Mouse (Mus musculus): ENCODE results near the gene Cacnb4.

Gene Cacnb4

DNA sequence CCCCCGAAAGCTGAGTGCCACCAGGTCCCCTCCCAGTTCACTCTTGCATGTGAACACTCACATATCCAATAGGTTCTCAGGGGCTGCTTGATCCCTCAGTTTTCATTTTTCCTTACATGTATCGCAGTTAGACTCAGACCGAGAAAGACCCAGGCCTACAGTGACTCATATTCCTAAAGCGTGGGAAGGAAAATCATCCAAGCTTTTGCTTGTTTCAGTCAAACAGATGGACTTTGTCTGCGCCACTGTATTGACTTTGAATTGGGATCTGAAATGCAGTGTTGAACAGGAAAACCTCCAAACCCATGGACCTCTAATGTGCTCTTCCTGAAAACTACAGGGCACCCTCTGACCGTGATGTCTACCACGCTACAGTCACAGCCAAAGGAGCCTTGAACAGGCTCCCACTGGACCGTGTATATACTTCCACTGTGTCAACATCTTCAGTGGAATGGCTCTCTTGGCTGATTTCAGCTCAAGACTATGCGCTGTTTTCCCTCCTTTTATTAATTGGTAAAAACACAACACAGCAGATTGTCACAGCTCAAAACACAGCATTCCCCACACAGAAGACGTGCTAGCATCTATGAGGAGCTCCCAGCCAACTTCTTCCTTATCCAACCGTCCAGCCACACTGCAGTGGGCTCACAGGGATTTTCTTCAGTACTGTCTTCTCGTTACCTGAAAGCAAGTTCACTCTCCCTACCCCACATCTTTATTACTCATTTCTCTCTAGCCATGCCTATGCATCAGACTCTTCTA, 215.2 kb downstream of the Cacnb4 start:
- no peak for DNase-seq

DNA sequence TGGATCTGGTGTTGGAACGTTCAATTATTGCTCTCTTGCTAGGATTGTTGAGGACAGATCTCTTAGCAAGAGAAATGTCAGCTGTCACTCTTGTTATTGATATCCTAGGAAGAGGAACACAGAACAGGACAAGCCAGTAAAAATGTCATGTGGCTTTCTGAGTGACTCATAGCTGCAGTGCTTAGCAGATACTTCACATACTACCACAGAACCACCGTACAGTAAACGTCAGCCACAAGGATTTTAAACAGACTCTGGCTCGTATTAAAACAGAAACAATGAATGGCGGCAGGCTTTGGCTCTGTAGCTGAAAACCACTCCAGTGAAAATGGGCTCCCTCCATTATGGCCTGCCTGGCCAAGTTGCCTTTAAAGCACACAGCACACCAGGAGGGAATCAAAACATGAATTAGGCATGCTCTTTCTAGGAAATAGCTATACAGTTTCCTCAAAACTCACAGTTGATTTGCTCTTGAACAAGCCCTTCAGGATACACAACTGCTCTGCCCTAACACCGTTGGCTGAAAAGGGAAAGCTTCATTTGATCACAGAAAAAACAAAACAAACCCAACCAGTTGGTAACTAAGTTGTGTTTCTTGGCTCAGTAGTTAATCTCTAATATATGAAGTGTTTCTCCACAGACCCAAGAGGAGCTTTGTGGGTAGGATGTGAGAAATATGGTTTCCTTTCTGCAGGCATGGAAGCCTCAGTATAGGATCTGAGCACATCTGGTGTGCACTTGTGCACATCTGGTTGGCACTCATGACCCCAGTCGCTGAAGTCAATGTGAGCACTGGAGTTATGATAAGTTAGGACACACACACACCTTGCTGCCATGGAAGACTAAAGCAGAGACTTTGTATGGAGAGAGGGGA, 220.8 kb downstream of the Cacnb4 start:
- no peak for DNase-seq

GRCm38 (mm10) chr2:52449818-52450217, 226.8 kb downstream of the Cacnb4 start:
- DNase-seq, result no peak

DNA sequence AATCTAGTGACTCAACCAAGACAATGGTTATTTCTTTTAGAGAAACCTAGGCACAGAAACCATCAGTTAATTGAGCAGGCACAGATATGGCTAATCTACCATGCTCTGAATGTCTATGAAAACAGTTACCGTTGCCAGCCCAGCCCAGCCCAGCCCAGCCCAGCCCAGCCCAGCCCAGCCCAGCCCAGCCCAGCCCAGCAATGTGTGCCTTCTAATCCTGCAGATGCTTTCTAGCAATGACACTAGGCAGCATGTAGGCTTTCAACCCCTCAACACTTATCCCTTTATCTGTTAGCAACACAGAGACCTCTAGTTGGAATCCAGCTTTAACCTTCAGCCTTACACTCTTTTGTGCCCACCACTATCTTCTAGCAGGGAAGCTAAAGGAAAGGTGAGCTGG, 227.7 kb downstream of the Cacnb4 start:
- no peak for DNase-seq

DNA sequence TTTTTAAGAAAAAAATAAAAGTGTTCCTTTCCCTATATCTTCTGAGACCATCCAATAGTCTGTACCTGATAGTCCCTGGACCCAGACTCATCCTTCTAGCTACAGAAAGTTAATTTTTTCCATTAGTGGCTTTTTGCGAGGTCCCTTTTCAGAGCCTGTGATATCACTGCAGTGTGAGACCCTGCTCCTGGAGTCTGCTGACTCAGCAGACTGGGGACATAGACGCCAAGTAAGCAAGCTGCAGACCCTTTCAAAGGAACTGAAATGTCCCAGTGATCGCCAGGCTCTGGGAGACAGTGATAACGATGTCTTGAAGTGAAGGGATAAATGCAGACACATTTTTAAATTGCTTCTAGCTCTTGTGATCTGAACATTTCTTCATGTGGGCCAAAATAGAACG, 230.0 kb downstream of the Cacnb4 start:
- DNase-seq, result no peak

DNA sequence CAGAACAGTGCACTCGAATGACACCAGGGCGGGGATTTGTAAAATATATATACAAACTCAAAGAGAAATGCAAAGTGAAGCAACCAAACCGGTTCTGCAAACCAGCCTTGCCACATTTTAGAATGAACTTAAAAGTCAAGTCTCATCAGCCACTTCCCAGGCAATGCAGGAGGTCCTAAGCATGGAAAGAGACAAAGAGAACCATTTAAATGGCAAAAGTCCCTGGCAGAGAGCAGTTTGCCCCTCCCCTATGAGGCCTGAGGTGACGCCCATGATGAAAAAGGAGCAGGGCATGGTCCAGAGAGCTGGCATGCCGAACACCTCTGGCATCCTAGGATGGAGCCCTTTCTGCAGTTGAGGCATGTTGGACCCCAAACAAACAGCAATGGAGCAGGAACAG, 234.5 kb downstream of the Cacnb4 start:
- no peak for DNase-seq

DNA sequence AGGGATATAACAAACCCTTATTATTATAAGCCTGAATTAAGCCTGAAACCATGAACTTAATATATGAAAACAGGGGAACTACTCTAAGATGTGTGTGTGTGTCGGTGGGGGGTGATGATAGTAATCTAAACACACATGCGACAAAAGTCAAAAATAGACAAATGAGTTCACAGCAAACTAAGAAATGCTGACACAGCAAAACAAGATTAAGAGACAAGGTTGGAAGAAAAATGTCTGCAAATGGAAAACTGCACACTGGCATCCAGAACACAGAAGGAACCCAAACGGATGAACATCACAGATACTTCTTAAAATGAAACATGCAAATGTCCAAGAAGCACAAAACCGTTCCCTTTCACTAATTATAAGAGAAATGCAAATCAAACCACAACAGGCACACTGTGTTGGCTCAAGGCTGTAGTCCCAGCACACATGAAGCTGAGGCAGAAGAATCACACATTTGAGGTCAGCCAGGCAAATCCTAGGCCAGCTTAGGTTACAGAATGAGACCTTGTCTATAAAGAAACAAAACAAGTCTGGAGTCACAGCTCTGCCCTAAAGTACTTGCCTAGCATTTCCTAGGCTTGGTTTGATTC, 236.1 kb downstream of the Cacnb4 start:
- DNase-seq, result no peak

GRCm38 (mm10) chr2:52438437-52438836, 238.2 kb downstream of the Cacnb4 start:
- DNase-seq, result peak; percentile 22

- DNase-seq, result peak; percentile 90
These were observed 238.6 kb downstream of the Cacnb4 start for GRCm38 (mm10) chr2:52438013-52438412.

- no peak for DNase-seq
These were observed 240.6 kb downstream of the Cacnb4 start for GRCm38 (mm10) chr2:52435919-52436632.

- DNase-seq, result no peak
These were observed 243.3 kb downstream of the Cacnb4 start for GRCm38 (mm10) chr2:52433365-52433764.

DNA sequence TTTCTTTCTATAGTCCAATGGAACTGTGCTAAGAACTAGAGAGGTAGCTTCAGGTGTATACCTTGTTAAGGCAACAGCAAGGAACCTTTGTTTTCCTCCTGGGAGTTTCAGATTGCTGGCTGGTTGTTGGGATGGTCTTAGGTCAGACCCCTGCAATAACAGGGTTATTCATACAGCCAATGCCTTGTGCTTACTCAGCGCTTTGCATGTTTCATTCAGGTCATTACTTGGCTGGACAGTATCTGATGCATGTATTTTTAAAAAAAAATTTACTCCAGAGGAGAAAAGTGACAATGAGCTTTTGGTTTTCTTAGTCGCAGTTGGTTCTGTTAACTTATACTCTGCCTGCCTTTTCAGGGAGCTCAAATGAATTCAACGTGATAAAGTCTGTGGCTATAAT, 249.2 kb downstream of the Cacnb4 start:
- no peak for DNase-seq

- no peak for DNase-seq
These were observed 250.6 kb downstream of the Cacnb4 start for GRCm38 (mm10) chr2:52426041-52426440.

GRCm38 (mm10) chr2:52425523-52425795, 251.2 kb downstream of the Cacnb4 start:
- no peak for DNase-seq

GRCm38 (mm10) chr2:52424747-52425522, 251.7 kb downstream of the Cacnb4 start, which contains the start of gene Arl5a:
TSS of gene Arl5a (minus strand) at chr2:52424901.
- peak; percentile 90 for DNase-seq

- DNase-seq, result no peak
These were observed 252.3 kb downstream of the Cacnb4 start for GRCm38 (mm10) chr2:52424248-52424728.

DNA sequence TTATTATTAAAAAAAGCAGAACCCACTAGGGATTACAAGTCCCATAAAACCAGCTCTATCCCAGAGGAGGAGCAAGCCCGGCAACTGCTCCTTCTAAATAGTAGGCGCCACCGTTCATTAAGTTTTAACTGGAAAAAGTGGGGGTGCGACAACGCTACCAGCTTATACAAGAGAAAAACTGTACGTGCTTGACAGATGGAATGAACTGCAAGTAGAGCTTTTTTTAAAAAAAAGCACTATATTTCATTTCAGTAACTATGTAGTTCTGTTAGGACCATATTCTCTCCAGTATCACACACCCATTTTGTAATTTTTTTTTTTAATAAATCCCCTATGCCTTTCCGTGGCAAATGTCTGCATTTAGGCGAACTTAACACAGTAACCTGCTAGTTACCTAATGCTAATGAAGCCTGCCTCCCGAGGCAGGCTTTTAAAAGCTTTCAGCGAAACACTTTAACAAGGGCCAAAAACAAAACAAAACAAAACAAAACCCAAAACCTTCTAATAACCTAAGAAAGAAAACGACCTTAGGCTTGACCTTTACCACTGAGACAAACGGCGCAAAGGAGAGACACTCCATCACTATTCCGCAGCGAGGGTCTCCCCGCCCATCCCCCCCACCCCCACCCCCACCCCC, 252.9 kb downstream of the Cacnb4 start:
- DNase-seq, result peak; percentile 35

GRCm38 (mm10) chr2:52422871-52423610, 253.6 kb downstream of the Cacnb4 start:
- DNase-seq, result peak; percentile 27

GRCm38 (mm10) chr2:52421197-52421596, 255.4 kb downstream of the Cacnb4 start:
- DNase-seq, result peak; percentile 84

DNA sequence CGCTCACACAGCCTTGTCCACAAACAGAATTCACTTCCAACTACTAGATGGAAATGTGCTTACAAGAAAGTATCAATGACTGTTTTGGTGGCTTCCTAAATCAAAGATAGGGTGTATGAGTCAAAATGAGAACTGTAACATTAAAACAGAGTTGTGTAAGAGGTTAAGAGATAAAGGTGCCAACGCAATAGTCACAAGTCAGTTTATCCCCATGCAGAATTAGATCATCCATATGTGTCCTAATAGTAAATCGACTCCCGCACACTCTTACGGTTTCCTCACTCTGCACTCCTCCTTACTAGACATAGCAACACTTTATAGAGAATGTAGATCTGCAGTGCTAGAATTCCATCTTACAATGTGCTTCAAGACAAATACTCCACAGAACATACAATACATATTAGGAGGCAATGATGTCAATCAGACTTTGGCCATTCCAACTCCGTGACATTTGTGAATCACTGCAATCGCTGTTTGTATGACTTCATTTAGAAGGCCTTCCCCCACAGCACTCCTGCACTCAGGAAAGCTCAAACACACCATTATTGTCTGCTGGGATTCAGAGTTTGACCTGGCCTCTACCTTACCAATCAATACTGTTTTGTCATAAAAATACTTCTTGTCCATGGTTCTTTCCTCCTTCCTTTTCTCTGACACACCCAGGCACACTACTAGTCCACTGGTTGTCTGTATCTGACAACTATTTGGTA, 256.5 kb downstream of the Cacnb4 start:
- no peak for DNase-seq

Measured in kidney, adult 9 months (tissue).